In the genomic region with DNA sequence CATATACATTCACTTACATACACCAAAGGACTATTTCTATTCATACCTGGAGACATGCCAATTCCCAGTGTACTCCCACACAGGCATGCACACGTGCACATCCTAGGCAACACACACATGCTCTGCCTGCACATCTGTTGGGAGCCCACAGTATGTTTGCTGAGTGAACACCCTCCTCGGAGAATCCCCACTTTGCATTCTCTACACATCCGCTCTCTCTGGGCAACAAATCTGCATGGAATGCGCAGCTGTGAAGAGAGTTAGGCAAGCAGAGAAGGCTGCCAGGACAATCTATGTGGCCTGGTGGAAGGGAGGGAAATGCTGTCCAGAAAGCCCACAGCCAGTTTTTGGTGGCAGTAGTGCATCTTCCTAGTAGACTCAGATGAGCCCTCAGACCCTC, we compare ENCODE assay signal across 8 mouse cellular contexts.
DNase-seq lines count a peak whose midpoint lies in the region; ATAC-seq and TF ChIP-seq lines count a peak whose summit lies in the region.

No protein-coding gene starts in this region.

- no peak for TF ChIP-seq CTCF in stomach, postnatal 0 days (IDR thresholded peaks at IDR 0.05; ENCODE audit: low read depth)

- WGBS in hindbrain, embryonic 14.5 days: 32% methylated on average over 4 of the region's 4 CpGs
- 38% methylated on average over 4 of the region's 4 CpGs for WGBS in stomach, postnatal 0 days

- H3K9me3 ChIP-seq in hindbrain, embryonic 14.5 days (ENCODE audit: control insufficient read depth, low read length): no peaks in the 10 kb centered on the region
- H3K9me3 ChIP-seq in stomach, postnatal 0 days (ENCODE audit: control insufficient read depth, low read length): no peaks in the 10 kb centered on the region

- no peak overlapping the region for H3K4me2 ChIP-seq in hindbrain, embryonic 14.5 days (replicated peaks)
- H3K4me2 ChIP-seq in stomach, postnatal 0 days (replicated peaks; ENCODE audit: low read depth): no peak overlapping the region

- peak; percentile 64; the same call in 1 of the 2 replicates for ATAC-seq in hindbrain, embryonic 14.5 days (ENCODE audit: low FRiP score)
- ATAC-seq in stomach, postnatal 0 days (ENCODE audit: low FRiP score, low TSS enrichment): peak; percentile 51; the same call in 1 of the 2 replicates

- no peak overlapping the region for H3K9ac ChIP-seq in hindbrain, embryonic 14.5 days
- no peak overlapping the region for H3K9ac ChIP-seq in stomach, postnatal 0 days (ENCODE audit: low read length)

- intact Hi-C loops in gastrocnemius, postnatal 14 days (cut with DNase I; ENCODE audit: low total_unique reads): no loop called here

- peak; percentile 15 for DNase-seq in gastrocnemius, postnatal 14 days
- no peak for DNase-seq in gastrocnemius, adult 8-10 months (ENCODE audit: low spot score in 2 of 2)
- DNase-seq in right cerebral cortex, postnatal 10 days (ENCODE audit: low spot score in 2 of 2): peak; percentile 70 to 83
- no peak for DNase-seq in right cerebral cortex, postnatal 25 days
- DNase-seq in hindbrain, embryonic 14.5 days (ENCODE audit: low spot score): peak; percentile 63
- no peak for DNase-seq in stomach, postnatal 0 days (ENCODE audit: low spot score)
- no peak for DNase-seq in spleen, adult 12 weeks (ENCODE audit: low spot score)
- no peak for DNase-seq in B cell, adult 2 months

- H3K4me1 ChIP-seq in hindbrain, embryonic 14.5 days (replicated peaks; ENCODE audit: control insufficient read depth, insufficient read depth, low read length): peaks cover 14% of the 10 kb centered on the region
- H3K4me1 ChIP-seq in stomach, postnatal 0 days (replicated peaks; ENCODE audit: control insufficient read depth, insufficient read depth): no peaks in the 10 kb centered on the region

- no peak overlapping the region for H3K4me3 ChIP-seq in hindbrain, embryonic 14.5 days (replicated peaks; ENCODE audit: low read length)
- no peak overlapping the region for H3K4me3 ChIP-seq in stomach, postnatal 0 days (ENCODE audit: low read depth, low read length)

- H3K27me3 ChIP-seq in hindbrain, embryonic 14.5 days (ENCODE audit: control insufficient read depth, insufficient read depth, low read length): no peaks in the 10 kb centered on the region
- H3K27me3 ChIP-seq in stomach, postnatal 0 days (ENCODE audit: control insufficient read depth, insufficient read depth, low read length): no peaks in the 10 kb centered on the region

- no peak for TF ChIP-seq EP300 in stomach, postnatal 0 days (optimal IDR thresholded peaks at IDR 0.05)

- H3K27ac ChIP-seq in hindbrain, embryonic 14.5 days: no peak overlapping the region
- no peak overlapping the region for H3K27ac ChIP-seq in stomach, postnatal 0 days (replicated peaks)

- no peaks in the 10 kb centered on the region for H3K36me3 ChIP-seq in hindbrain, embryonic 14.5 days (replicated peaks; ENCODE audit: control insufficient read depth, insufficient read depth)
- H3K36me3 ChIP-seq in stomach, postnatal 0 days (ENCODE audit: control insufficient read depth, insufficient read depth, low read length): no peaks in the 10 kb centered on the region

Comparison
In these comparisons a context has a peak if more than half of its experiments do, and no peak if none do; other contexts are left out.
1. DNase-seq: peak in gastrocnemius, postnatal 14 days (single experiment), right cerebral cortex, postnatal 10 days (2 of 2) and hindbrain, embryonic 14.5 days (single experiment); none in gastrocnemius, adult 8-10 months (0 of 2), right cerebral cortex, postnatal 25 days (single experiment), stomach, postnatal 0 days (single experiment), spleen, adult 12 weeks (single experiment) and B cell, adult 2 months (0 of 2).